Mouse (Mus musculus) A20 (cell line): ENCODE measurements around the gene Dtymk.
"Not testable (repeated sequence)": the region's sequence is repeated elsewhere in the genome, so short reads cannot be mapped to it uniquely, and the experiment has no call there.

Source experiments
- DNase-seq: peaks from one replicate; pipeline ENCODE4 v3.0.0-alpha.2; 2011; ENCODE audit warnings: low read depth, low spot score

Dtymk gene

DNA sequence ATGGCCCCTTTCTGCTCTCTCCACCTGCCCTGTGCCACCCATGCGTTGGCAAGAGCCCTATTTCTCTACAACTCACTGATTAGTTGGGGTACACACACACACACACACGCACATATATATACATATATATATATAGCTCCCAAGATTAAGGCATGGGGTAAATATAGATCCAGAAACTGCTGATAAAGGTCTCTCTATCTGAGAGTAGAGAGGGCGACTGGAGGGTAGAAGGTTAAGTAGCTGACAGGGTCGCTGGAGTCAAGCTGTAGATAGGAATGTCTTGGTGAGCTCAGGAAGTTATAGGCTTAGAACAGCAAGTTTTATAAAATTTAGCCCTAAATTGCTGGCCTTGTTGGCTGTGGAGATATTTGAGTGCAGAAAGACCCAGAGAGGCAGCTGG lies 3.1 kb upstream of the Dtymk start:
- DNase-seq = no peak

DNA sequence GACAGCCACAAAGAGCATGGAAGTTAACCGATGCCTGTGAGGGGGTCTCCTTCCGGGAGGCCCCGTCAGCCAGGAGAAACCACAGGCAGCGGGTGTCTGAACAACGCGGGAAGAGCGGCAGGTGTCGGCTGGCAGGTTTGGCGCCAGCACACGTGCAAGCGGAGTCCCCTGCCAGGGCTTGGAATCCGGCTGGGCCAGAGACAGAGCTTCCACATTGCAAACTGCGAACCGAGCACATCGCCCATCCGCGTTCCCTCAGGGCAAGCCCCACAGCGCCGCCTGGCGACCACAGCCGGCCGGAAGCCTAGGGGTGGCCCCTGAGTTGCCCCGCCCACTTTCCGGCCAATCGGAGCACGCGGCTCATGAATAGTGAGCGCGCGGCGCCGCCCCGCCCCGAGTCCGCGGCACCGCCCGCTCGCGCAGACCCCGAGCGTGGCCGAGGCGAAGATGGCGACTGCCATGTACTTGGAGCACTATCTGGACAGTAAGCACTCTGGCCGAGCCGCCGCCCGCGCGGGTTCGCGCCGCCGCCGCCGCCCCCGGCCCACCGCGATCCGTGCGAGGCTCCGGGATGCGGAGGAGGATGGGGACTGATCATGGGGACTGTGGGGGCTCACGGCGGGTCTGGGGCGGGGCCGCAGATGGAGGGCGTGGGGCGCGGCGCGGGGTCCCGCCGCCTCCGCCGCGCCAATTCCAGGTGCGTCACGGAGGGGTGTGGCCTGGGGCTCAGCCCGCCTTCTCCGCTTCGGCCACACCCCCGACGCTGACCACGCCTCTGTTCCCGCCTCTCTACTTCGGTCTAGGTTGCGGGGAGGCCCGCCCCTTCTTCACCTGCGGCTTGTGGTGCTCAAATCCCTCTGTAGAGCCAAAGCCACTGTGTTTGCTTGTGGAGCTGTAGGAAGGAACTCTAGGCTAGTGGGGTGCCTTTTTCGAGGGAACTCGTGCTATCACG lies 2.1 kb upstream of the Dtymk start, which contains the start of gene Ing5:
Ing5 (plus strand) TSS at position 410 of the 952 bp plus-strand sequence.
- DNase-seq = peak; percentile 99

DNA sequence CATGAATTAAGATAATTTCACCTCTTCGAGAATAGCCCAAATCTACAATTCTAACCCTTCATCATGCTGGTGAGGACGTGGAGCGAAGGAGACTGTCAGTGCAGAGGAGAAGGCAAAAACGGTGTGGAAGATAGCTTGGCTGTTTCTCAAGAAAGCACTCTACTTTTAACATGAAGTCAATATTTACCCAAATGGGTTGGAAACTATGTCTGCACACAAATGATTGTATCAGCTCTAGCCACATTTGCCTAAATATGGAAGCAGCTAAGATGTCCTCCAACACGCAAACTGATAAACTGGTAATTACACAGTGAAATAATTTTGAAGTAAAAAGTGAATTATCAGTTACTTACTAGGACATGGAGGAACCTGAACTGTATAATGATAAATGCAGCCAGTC lies 1.0 kb upstream of the Dtymk start:
- peak; percentile 70 for DNase-seq

DNA sequence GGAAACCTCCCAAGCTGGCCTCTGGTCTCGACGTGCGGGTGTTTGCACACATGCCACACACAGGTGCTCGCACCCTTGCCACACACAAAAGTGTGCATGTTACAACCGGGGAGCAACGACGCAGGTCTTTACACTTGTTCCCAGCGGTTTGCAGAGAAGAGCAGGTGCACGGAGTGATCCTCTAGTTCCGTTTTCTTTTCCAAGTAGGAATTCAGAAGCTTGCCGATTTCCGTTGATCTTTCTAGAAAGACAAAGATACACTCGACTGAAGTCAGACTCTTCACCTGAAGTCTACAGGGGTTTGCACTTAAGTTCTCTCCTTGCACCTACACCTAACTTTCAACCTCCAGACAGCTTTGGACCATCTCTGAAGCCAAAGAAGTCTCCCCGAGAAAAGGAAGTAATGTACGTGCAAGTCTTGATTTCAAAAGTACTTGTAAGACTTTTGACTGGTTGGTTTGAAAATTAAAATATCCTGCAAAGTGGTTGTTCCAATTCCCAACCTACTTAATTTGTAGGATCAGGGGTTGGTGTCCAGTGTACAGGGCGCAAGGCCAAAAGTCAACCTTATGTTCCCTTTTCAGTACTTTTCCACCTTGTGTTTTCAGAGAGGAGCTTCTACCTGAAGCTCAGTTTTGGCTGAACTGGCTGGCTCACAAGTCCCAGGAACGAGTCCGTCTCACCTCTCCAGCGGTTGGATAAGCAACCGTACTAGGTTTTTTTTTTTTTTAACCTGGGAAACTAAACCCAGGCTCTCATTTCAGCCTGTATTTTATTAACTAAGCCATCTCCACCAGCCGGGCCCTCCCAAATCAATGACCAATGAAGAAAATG lies 847 bp downstream of the Dtymk start:
- peak; percentile 20 for DNase-seq

DNA sequence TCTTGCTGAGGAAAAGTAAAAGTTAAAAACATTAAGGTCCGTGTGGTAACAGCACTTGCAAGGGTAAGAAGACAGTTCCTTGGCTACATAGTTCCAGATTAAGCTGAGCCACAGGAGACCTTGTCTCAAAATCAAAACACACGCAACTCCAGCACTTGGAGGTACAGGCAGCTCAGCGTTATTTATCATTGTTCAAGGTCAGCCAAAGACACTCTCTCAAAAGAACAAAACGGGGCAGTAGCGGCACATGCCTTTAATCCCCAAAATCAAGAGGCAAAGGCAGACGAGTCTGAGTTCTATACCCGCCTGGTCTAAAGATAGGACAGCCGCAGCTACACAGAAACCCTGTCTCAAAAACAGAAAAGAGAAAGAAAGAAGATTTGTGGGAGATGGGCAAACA lies 5.8 kb downstream of the Dtymk start:
- no peak for DNase-seq

DNA sequence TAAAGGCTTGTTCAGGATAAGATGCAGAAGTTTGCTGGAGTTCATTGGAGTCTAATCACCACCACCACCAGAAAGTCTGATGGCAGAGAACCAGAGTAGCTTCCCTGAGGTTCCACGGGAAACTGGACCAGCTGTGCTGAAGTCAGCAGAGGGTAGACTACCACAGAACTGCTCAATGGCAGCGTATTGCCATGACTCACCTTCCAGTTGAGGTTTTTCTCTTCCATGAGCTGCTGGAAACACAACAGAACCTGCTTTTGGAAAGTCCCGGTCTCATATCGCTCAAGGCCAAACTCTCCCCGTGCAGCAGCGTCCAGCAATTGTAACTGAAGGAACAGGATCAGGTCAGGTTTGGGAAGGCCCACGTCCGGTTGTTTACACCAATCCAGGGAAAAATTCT lies 7.2 kb downstream of the Dtymk start:
- no peak for DNase-seq

DNA sequence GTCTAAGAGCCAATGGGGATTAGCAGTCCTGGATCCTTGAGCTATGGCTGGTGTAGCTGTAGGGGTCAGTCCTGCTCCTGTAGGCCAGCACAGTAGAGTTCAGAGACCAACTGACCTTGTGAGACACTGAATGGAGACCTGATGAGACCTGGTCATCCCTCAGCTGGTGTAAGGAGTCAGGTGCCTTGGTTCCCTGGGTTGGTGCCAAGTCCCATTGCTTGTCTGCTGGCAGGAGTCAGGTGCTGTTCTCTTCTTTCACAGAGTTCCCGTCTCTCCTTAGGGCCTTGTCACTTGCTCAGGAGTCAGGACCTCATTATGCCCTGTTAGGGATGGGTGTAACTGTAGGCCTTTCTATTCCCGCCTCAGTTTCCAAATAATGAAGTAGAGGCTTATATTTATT lies 14.8 kb downstream of the Dtymk start:
- DNase-seq = no peak

DNA sequence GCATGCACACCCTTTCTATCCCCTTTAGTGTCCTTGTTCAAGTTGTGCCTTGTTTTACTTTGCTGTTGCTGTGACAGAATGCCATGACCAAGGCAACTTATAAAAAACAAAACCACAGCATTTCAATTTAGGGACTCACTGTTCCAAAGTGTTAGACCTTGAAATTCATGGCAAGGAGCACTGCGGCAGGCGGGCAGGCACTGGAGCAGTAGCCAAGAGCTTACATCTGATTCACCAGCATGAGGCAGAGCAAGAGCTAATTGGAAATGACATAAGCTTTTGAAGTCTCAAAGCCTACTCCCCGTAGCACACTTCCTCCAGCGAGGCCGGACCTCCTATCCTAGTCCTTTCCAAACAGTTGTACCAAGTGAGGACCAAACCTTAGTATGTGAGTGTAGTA lies 25.0 kb downstream of the Dtymk start:
- DNase-seq = no peak

DNA sequence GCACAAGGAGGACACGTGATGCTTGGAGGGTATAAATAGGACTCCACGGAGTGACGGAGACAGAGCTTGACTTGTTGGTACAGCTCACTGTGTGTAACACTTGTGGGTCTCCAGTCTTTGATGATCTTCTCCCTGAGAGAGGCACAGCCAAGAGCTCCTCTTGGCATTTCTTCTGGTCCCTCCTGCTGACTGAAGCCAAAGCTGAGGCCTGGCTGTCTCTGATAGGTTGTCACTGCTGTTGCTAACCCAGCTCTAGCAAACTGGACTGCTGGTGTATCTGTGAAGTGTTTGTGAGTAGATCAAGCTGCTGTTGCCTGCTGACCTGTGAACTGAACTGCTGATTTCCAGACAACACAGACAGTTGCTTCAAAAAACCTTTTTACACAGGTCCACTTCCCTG lies 31.8 kb downstream of the Dtymk start:
- DNase-seq = no peak

DNA sequence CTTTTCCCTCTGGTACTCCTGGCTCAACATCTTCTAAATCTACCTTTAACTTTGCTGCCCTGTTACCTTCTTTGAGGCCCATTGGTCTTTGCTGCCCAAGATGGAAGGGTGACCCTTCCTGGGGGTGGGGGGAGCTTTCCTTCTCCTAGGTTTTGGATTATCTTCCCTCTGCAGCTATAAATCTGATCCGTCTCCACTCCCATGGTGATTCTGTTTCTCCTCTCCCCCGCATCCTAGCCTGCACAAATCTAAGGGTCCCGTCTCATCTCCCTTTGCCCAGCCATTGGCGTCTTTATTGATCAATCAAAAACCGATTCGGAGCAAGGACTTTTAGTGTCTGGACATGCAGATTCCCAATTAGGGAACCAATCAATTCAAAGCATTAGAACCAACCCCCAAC lies 34.1 kb downstream of the Dtymk start:
- no peak for DNase-seq

DNA sequence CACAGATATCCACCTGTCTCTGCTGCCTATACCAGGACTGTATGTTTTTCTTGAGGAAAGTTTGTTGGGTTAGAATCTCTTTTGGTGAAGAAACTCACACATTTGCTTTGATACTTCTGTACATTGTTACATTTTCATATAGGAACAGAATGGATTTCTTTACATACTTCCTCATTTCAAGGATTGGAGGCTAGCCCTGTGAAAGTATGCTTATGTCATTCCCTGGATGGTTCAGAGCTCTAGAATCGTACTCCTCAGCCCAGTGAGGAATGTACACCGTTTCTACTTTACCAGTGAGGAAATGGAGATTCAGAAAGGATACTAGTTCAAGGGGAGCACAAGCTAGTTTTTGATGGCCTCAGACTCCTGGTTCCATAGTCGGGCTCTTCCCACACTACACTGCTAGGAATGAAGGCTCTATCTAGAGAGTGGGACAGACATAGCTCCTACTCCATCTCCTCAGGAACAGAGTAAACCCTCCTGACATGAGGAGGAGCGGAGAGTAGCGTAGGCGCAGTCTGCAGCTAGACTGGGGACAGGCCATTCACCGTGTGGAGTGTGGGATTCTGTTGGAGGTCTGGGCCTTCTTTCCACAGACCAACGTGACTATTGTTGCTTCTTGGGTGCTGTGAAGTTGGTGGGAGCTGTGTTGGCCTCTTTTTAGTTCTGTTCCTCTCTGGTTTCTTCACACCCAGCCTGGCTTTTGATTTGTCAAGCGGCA lies 36.7 kb downstream of the Dtymk start:
- no peak for DNase-seq

DNA sequence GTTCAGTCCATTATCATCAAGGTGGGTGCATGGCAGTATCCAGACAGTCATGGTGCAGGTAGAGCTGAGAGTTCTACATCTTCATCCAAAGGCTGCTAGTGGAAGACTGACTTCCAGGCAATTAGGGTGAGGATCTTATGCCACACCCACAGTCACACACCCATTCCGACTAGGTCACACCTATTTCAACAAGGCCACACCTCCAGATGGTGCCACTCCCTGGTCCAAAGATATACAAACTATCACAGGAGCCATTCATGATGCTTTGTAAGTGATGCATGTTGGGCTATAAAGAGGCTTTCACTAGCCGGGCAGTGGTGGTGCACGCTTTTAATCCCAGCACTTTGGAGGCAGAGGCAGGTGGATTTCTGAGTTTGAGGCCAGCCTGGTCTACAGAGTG lies 38.2 kb downstream of the Dtymk start:
- not testable (repeated sequence) for DNase-seq

DNA sequence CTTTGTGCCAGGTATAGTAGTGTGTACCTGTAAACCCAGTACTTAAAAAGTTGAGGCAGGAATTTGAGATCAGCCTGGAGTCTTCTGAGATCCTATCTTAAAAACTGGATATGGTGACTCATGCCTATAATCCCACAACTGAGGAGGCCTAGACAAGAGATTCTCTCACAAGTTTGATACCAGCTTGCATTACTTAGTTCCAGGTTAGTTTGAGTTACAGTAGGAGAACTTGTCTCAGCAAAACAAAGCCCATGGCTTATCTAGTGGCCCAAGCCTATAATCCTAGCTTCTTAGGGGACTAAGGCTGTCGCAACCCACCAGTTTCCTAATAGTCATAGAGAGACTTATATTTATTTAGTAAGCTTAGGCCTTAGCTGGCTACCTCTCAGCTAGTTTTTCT lies 41.7 kb downstream of the Dtymk start:
- no peak for DNase-seq

DNA sequence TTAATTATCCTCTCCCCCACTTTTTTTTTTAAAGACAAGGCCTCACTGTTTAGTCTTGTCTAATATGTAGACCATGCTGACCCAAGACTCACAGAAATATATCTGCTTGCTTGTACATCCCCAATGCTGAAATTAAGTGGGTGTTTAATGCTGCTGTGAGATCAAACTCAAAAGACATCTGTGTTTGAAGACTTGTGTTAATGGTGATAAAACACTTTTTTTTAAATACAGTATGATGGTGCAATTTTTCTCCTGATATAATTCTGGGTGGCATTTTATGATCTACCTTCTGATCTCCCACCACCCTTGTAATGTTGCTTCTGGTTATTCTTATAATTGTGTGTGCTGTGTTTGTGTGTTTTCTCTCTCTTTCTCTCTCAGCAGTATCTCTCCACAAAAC lies 45.6 kb downstream of the Dtymk start:
- DNase-seq = no peak

DNA sequence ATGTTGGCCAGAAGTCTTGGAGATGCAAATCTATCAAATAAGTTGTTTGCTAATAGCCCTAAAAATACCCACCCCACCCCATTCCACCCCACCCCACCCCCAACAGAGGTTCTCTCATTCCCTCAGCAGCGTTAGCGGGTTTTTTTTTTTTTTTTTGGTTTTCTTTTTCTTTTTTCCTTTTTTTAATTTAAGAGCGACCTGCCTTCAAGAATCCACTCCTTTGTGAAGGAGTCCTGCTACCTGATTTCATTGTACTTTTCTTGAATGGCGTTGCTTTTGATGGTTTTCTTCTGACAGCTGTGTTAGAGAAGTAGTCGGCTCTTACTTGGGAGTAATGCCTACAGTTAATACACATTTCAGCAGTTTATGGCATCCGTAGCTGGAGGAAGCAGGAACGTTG lies 46.1 kb downstream of the Dtymk start:
- DNase-seq = peak; percentile 31

DNA sequence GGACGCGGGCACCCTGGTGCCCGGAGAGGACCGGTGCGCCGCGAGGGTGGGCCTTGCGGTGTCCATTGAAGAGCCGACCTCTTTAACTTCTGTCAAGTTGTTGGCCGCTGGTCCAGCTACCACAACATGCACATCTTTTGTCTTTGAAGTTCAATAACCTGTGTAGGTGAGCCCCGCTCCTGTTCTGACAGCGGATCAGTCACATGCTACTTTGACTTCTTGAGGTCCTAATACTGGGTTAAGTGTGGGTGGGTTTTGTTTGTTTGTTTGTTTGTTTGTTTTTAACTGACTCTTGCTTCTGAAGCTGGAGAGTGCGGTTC lies 46.5 kb downstream of the Dtymk start:
- DNase-seq = no peak

DNA sequence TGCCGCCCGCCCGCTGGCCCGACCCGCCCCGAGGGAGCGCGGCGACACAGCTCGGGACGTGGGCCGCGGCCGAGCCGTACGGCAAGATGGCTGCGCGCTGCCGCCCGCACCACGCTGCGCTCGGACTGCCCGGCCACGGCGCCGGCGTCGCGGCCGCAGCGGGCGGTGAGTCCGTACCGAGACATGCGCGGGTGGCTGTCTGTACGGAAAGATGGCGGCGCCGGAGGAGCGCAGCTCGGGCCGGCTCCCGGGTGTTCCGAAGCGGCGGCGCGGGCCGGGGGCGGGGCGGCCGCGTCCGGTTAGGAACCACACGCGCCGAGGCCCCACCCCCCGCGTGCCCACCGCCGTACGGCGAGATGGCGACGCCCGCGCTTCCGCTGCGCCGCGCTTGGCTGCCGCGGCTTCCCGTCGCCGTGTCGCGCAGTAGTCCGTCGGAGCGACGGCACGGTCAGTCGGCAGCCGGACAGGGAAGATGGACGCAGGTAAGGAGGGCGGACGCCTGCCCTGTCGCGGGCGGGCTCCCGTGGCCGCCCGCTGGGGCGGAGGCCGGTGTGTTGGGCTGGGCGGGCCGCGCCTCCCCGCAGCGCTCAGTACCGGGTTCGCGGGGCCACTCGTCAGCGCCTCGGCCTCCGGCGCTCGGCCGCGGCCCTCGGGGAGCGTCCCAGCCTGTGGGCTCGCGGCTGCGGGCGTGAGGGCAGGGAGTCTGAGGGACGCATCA lies 47.0 kb downstream of the Dtymk start, which contains the start of gene Thap4:
Thap4 (minus strand) TSS at position 292 of the 718 bp plus-strand sequence.
- DNase-seq = peak; percentile 94

DNA sequence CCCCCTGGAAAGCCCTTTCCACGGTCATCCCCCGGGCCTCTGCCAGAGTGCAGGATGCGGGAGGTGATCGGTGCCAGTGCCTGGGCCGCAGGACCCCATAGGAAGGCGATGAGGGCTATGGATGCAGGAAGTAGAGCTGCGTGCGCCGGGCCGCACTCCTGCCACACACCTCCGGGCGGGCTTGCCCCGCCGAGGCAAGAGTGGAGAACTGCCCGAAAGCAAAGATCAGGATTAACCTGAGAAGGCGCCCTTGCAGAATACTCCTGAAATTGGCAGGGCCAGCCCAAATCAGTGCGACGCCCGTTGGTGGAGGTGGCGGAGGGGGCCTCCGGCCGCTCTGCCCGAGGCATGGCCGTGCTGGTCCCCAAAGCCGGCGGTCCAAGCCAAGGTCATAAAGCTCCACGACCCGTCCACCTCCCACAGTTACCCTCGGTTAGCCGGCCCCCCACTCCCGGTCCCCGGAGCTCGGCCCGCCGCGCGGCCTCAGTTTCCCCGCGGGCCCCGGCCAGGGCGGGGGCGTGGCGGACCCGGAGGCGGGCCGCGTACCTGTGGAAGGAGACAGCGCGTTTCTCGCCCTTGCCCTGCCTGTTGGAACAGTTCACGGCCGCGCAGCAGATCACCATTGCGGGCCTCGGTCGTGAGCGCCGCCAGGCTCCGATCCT lies 47.7 kb downstream of the Dtymk start:
- DNase-seq = peak; percentile 71

DNA sequence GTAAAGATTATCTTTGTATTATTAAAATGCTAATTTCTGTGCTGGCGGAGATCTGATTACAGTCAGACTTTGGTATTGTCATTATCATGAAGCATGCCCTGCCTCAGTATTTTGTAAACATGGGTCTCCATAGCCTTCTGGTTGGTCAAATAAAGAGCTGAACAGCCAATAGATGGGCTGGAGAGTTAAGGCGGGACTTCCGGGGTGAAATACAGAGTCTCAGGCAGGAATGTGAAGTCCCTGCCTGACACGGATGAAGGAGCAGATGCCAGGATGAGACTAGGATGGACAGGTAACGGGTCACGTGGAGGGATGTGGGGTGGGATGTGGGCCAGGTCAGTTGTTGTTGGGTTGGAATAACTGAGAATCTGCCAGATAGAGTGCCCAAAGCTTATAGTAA lies 50.4 kb downstream of the Dtymk start, which contains the start of gene Atg4b:
Atg4b (plus strand) TSS at position 211 of the 400 bp plus-strand sequence.
- DNase-seq = no peak

DNA sequence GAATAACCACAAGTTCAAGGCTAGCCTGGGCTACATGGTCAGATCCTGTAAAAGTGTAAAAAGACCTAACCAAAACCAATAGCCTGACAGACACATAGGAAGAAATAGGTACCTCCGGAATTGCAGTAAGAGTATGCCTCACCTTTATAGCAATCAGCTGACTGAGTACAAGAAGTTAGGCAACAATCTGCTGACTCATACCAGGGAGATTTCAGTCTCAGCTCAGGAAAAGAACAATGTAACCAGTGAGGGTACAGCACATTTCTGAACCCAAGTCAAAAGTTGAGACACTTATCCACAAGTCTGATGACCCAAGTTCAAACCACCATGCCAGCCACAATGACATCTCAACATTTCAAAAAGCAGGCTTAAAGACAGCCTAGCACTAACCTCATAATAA lies 53.2 kb downstream of the Dtymk start:
- no peak for DNase-seq

DNA sequence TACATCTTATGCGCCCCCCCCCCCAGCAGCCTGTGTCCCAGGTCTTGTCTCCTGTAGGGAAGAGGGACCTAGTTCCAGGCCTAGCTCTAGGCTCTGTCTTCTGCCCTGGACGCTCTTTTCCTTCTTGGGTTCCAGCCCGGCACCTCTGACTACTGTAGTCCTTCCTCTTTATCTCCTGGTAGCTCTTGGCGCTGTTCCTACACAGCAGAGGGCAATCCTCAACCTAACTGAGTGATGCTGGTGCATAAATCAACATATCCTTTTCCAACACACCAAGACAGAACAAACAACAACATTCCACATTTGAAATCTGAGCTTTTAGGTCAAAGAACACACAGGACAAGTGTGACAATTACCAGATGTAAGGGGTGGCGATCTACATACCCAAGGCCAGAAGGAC lies 55.6 kb downstream of the Dtymk start:
- no peak for DNase-seq
